In genomic region chr11:96124052-96124914, GRCm38 (mm10) we compare ENCODE assay signal across 2 mouse cellular contexts.
TF ChIP-seq lines count a peak whose summit lies in the region.

No protein-coding gene starts in this region.

TF ChIP-seq in CH12.LX, 34 proteins besides CTCF, POLR2A, EP300 and RAD21:
- TF ChIP-seq MEF2A (IDR thresholded peaks at IDR 0.05; ENCODE audit: borderline replicate concordance, low read depth, low read length) (no peak), SMC3 (IDR thresholded peaks at IDR 0.05; ENCODE audit: low read depth, low read length) (no peak), BHLHE40 (IDR thresholded peaks at IDR 0.05; ENCODE audit: low read depth, low read length) (peak; percentile 77), MAZ (IDR thresholded peaks at IDR 0.05; ENCODE audit: low read depth, low read length) (0 out of 2 replicates have a peak, but pooled peaks have one; percentile 28), GABPA (IDR thresholded peaks at IDR 0.05; ENCODE audit: insufficient replicate concordance, low read depth, low read length) (no peak), PAX5 (IDR thresholded peaks at IDR 0.05; ENCODE audit: low read length) (no peak), ETS1 (conservative IDR thresholded peaks at IDR 0.05; ENCODE audit: low read depth, low read length) (0 out of 2 replicates have a peak, but pooled peaks have one; percentile 26), ZMIZ1 (IDR thresholded peaks at IDR 0.05; ENCODE audit: low read depth, low read length) (no peak), POLR2AphosphoS2 (IDR thresholded peaks at IDR 0.05; ENCODE audit: low read depth, low read length) (no peak), JUN (IDR thresholded peaks at IDR 0.05; ENCODE audit: insufficient read depth, low read depth, low read length) (no peak), ZKSCAN1 (IDR thresholded peaks at IDR 0.05; ENCODE audit: borderline replicate concordance, low read depth, low read length) (no peak), TCF12 (IDR thresholded peaks at IDR 0.05; ENCODE audit: low read depth, low read length) (no peak), IRF4 (IDR thresholded peaks at IDR 0.05; ENCODE audit: low read depth, low read length) (peak; percentile 44; the same call in 1 of the 2 replicates), ZC3H11A (IDR thresholded peaks at IDR 0.05; ENCODE audit: low read depth, low read length) (no peak), RCOR1 (conservative IDR thresholded peaks at IDR 0.05; ENCODE audit: low read depth, low read length) (no peak)
TF ChIP-seq in CH12.LX: peak in this region for 4.

TF ChIP-seq in MEL, 35 proteins besides CTCF, POLR2A, EP300 and RAD21:
- TF ChIP-seq TAL1 (IDR thresholded peaks at IDR 0.05; ENCODE audit: low read length) (peak; percentile 23; the same call in 1 of the 2 replicates), MXI1 (IDR thresholded peaks at IDR 0.05; ENCODE audit: low read depth, low read length) (0 out of 2 replicates have a peak, but pooled peaks have one; percentile 19), HCFC1 (IDR thresholded peaks at IDR 0.05; ENCODE audit: low read depth, low read length) (no peak), SIN3A (IDR thresholded peaks at IDR 0.05; ENCODE audit: low read length) (0 out of 2 replicates have a peak, but pooled peaks have one; percentile 51)
